Mouse (Mus musculus) C2C12 (cell line): ENCODE results near the gene Med17.
"Not testable (repeated sequence)": the region's sequence is repeated elsewhere in the genome, so short reads cannot be mapped to it uniquely, and the experiment has no call there.

ENCODE experiments used
- CEBPB ChIP-seq: IDR thresholded peaks from one replicate; pipeline ENCODE4 v1.6.1; 2011; ENCODE audit warnings: low read depth, mild to moderate bottlenecking, control low read depth, moderate library complexity
- CTCF ChIP-seq: IDR thresholded peaks from one replicate; pipeline ENCODE4 v1.5.1; 2011; ENCODE audit not compliant: control insufficient read depth, insufficient read depth, insufficient read length
- FOSL1 ChIP-seq: IDR thresholded peaks from one replicate; pipeline ENCODE4 v1.8.0; 2011; ENCODE audit warnings: mild to moderate bottlenecking, low read length; ENCODE audit not compliant: poor library complexity, insufficient read depth, severe bottlenecking
- MYOD1 ChIP-seq: IDR thresholded peaks from one replicate; pipeline ENCODE4 v1.6.1; 2011; ENCODE audit warnings: low read depth; ENCODE audit not compliant: control insufficient read depth, insufficient read length
- MYOG ChIP-seq: IDR thresholded peaks from one replicate; pipeline ENCODE4 v1.6.1; 2011; ENCODE audit not compliant: control insufficient read depth, insufficient read length; ENCODE audit errors: extremely low read depth

DNA sequence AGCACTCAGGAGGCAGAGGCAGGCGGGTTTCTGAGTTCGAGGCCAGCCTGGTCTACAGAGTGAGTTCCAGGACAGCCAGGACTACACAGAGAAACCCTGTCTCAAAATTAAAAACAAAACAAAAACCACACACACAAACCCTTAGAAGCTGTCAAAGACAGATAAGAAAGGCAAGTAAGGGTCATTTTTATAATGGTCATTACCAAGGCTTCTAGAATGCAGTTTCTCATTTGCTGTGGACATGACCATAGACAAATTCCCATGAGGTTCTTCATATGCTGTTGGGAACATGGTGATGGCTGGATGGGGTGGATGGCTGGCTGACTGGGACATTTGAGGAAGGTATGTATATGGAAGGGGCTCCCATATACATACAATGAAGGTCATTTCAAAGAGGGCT is 36.6 kb upstream of the Med17 start:
- not testable (repeated sequence) for TF ChIP-seq CEBPB, MYOG, CTCF, FOSL1, MYOD1
